Mouse (Mus musculus) heart, embryonic 10.5 days (tissue): ENCODE measurements around the gene Smad3. TPM values are rescaled to one million over a fixed set of nuclear protein-coding genes. Genes with fewer than 3 reads are reported as not detected.

Experiments used
- DNase-seq: peaks from one replicate; pipeline ENCODE4 v3.0.0-alpha.2; 2017; ENCODE audit warnings: low spot score
- H3K27ac ChIP-seq: fragments of 300-500 bp; sonication (generic); 2 replicates; pipeline ENCODE4 v1.5.1; 2016; ENCODE audit warnings: mild to moderate bottlenecking
- H3K27me3 ChIP-seq: fragments of 300-500 bp; sonication (generic); 2 replicates; pipeline ENCODE4 v1.6.1; 2016; ENCODE audit warnings: mild to moderate bottlenecking; ENCODE audit not compliant: poor library complexity, insufficient read depth, severe bottlenecking
- H3K36me3 ChIP-seq: fragments of 300-500 bp; sonication (generic); 2 replicates; pipeline ENCODE4 v1.6.1; 2016; ENCODE audit warnings: mild to moderate bottlenecking, moderate library complexity
- H3K4me1 ChIP-seq: fragments of 300-500 bp; sonication (generic); 2 replicates; pipeline ENCODE4 v1.6.1; 2016; ENCODE audit warnings: mild to moderate bottlenecking
- H3K4me3 ChIP-seq: fragments of 300-500 bp; sonication (generic); 2 replicates; pipeline ENCODE4 v1.5.1; 2016; ENCODE audit warnings: mild to moderate bottlenecking, moderate library complexity
- H3K9me3 ChIP-seq: fragments of 300-500 bp; sonication (generic); 2 replicates; pipeline ENCODE4 v1.6.1; 2016; ENCODE audit warnings: mild to moderate bottlenecking, moderate library complexity
- WGBS: fragments of 180-500 bp; shearing (Covaris S2); methylation state at CpG from one replicate; pipeline ENCODE4 v1.1.7; 2016; 5-methylcytosine and 5-hydroxymethylcytosine counted together
- polyA plus RNA-seq: library from polyadenylated mRNA; unstranded; fragments of >200 nt; fragmentation: Nextera tagmentation; extraction: Ambion mirVana; gene quantifications from 2 replicates; pipeline ENCODE4 v1.2.1, GENCODE M21; 2016

The Smad3 gene
- polyA plus RNA-seq, 1 experiment from 2014 or later, result 20.0 TPM

DNA sequence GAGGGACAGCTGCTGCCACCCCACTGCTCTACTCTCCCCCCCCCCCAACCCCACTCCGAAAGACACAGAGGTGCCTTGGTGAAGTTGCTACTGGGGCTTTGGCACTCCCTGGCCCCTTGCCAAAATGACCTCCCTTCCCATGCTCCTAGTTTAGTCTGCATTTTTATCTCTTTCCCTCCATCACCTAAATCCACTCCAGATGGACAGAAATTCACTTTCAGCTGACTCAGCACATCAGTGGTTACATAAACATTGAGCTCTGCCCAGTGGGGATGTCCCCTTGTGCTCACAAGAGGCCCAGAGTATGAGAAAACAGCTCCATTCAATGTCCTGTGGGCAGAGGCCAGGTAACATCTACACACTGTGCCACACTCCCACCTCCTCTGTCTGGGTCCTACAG lies 102.7 kb downstream of the Smad3 start:
- Histone ChIP-seq H3K36me3 (peaks cover 81% of the 10 kb centered on the region), H3K27me3 (no peaks in the 10 kb centered on the region), H3K9me3 (no peaks in the 10 kb centered on the region), H3K4me1 (peaks cover 52% of the 10 kb centered on the region), H3K4me3 (no peak overlapping the region), H3K27ac (peak overlapping the region; percentile 1; the same call in 1 of the 2 replicates)
- no peak for DNase-seq
- WGBS, result 60% methylated on average over 1 of the region's 1 CpGs

DNA sequence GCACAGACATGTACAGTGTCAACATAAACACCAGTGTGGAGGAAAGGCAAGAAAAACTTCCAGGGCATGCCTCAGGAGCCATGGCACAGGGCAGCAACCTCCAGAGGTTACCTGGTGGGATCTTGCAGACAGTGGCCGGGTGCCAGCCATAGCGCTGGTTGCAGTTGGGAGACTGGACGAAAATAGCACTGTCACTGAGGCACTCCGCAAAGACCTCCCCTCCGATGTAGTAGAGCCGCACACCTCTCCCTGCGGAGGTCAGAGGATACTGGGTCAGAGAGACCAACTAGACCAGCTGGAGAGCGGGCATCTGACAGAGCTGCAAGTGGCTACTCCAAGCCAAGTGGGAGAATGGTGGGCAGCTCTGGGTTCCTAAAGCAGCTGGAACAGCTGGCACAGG lies 103.2 kb downstream of the Smad3 start:
- Histone ChIP-seq H3K4me3 (no peak overlapping the region), H3K9me3 (no peaks in the 10 kb centered on the region), H3K27ac (no peak overlapping the region), H3K36me3 (peaks cover 81% of the 10 kb centered on the region), H3K27me3 (no peaks in the 10 kb centered on the region), H3K4me1 (peaks cover 52% of the 10 kb centered on the region)
- no peak for DNase-seq
- WGBS, result 68% methylated on average over 8 of the region's 8 CpGs

DNA sequence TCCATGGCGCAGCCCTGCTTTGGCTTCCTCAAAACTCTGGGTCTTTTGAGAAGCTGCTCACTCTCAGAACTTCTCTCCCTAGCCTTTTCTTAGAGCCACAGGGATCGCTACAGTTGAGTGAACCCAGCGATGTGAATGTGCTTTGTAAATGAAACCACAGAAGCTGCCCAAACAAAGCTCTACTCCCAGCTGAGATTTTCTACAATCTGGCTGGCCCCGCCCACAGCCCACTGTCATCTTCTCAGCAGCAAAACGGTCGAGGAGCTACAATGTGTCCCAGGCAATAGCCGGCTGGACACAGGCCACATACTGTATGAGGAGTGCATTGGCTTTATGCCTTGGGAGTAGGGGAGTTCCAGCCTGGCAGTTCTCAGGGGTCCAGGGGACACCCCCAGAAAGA lies 104.1 kb downstream of the Smad3 start:
- H3K9me3 ChIP-seq, result no peaks in the 10 kb centered on the region
- no peak overlapping the region for H3K27ac ChIP-seq
- H3K4me3 ChIP-seq, result no peak overlapping the region
- no peaks in the 10 kb centered on the region for H3K27me3 ChIP-seq
- peaks cover 82% of the 10 kb centered on the region for H3K36me3 ChIP-seq
- DNase-seq, result no peak
- H3K4me1 ChIP-seq, result peaks cover 52% of the 10 kb centered on the region
- 59% methylated on average over 7 of the region's 7 CpGs for WGBS

DNA sequence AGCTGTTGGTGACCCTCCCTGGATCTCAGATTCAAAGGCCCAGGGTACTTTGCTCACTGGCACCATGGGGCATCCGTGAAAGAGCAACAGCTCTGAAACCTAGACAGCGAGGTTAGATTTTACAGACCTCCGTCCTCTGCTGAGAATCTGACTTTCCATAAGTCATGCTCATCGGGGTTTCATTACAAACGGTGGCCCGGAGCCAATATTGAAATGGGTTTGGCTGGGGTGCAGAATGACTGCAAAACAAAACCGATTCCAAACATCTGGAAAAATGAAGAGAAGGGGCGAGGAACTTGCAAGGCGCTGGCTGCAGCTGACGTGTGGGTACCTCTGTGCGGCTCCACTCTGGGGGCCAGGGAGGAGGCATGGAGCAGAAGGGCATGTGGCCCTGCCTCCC lies 106.2 kb downstream of the Smad3 start:
- peaks cover 91% of the 10 kb centered on the region for H3K36me3 ChIP-seq
- DNase-seq, result no peak
- WGBS, result 92% methylated on average over 11 of the region's 11 CpGs

DNA sequence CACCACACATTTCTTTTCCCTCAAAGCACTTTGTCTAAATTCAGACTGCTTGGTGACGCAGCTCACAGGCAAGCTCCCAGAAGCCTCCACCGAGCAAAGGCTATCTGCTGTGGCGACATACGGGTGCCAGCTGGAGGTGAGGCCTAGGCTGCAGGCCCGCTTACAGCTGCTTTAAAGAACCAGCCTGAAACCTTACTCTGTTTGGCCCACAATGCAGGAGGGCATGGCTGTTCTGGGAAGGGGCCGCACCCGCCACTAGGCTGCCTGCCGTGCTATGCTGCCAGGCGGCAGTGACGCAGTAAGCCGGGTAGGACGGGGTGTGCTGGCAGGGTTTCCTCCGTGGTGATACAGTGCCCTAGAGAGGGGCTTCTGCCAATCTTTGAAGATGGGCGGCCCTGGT lies 106.9 kb downstream of the Smad3 start:
- H3K9me3 ChIP-seq, result no peaks in the 10 kb centered on the region
- DNase-seq, result no peak
- H3K27me3 ChIP-seq, result no peaks in the 10 kb centered on the region
- 89% methylated on average over 14 of the region's 14 CpGs for WGBS
- H3K4me1 ChIP-seq, result peaks cover 30% of the 10 kb centered on the region
- H3K36me3 ChIP-seq, result peaks cover 95% of the 10 kb centered on the region
- no peak overlapping the region for H3K4me3 ChIP-seq
- H3K27ac ChIP-seq, result no peak overlapping the region

More for the DNA sequence above, 106.2 kb downstream of the Smad3 start:
- Histone ChIP-seq H3K4me1 (peaks cover 37% of the 10 kb centered on the region), H3K27ac (no peak overlapping the region), H3K4me3 (no peak overlapping the region), H3K27me3 (no peaks in the 10 kb centered on the region), H3K9me3 (no peaks in the 10 kb centered on the region)

DNA sequence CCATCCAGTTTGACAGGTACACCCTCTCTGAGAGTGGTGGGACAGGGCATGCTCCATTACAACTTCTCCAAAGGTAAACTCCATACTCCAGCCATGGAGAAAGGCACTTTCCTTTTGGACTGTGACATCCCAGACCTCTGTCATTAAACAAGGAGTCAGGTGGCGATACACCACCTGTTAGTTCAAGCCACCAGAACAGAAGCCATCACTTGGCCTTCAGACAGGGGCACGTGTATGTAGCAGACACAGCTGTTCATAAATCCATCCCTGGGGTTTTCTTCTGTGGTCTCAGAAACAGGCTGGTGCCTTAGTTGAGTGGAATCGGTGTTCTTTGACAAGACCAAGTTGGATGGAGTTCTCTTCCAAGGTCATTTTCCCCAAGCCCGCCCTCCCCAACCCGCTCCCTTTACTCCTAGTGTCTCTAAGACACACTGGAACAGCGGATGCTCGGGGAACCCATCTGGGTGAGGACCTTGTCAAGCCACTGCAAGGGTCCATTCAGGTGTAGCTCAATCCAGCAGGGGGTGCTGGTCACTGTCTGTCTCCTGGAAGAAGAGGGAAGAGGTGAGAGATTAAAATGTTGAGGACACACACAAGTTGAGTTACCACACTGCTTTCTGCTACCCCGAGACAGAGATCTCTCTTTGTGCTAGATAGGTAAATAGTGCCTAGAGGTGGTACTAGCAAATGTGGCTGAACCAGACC lies 107.8 kb downstream of the Smad3 start:
- no peak overlapping the region for H3K4me3 ChIP-seq
- no peak for DNase-seq
- WGBS, result 83% methylated on average over 8 of the region's 8 CpGs
- H3K36me3 ChIP-seq, result peaks cover 94% of the 10 kb centered on the region
- no peak overlapping the region for H3K27ac ChIP-seq
- H3K9me3 ChIP-seq, result no peaks in the 10 kb centered on the region
- peaks cover 25% of the 10 kb centered on the region for H3K4me1 ChIP-seq
- no peaks in the 10 kb centered on the region for H3K27me3 ChIP-seq

DNA sequence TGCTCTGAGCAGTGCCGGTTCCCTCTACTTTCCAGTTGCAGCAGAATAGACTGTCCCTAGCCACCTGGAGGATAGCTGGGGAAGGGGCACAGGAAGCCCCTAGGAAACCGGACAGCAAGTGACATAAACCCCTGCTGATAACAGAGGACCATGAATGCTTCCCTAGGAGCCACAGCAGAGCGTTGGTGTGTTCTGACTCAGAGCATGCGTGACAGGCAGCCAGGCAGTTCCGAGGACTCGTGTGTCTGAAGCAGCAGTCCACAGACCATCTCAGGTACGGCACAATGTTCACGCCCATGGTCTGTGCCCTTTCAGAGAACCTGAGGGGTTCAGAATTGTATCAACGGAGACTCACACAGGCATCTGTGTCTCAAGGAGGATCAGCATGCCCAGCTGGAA lies 109.3 kb downstream of the Smad3 start:
- Histone ChIP-seq H3K27me3 (no peaks in the 10 kb centered on the region), H3K4me1 (peaks cover 14% of the 10 kb centered on the region), H3K4me3 (no peak overlapping the region), H3K36me3 (peaks cover 89% of the 10 kb centered on the region), H3K27ac (no peak overlapping the region), H3K9me3 (no peaks in the 10 kb centered on the region)
- WGBS, result 78% methylated on average over 9 of the region's 9 CpGs
- no peak for DNase-seq

DNA sequence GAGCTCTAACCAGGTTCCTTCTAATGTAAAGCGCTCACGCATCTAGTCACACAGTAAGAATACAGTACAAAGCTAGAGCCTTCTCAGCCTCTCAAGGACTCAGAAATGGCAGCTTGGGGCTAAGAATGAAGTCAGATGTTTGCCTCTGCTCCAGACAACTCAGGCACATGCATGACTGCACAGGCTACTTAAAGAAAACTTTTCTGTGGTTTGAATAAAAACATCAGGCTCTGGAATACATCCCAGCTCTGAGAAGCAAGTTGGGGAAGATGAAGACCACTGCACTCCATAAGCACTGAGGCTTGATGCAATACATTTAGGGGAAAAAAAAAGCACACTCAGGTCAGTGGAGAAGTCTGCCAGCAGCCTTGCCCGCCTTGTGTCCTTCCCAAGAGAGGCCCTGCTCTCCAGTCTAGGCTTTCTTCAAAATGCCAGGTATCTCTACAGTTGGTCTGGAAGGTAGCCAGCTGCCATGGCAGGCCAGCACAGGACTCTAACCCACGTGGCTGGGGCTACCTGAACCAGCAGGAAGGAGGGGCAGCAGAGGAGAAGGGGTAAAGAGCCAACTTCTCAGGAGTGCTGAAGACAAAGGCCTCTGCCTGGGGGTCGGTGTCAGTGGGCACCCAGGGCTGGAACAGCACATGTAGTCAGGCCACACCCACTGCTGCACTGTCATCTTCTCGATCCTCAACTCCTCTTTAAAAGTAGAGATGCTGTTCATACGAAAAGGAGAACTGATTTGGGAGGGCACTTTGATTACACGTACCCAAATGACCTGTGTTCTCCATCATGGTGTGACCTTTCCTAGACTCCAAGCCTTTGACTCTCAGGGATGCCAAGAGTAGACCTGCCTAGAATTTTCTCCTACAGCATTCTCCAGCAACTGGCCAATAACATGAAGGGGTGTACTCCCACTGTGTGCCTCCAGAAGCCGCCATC lies 109.9 kb downstream of the Smad3 start:
- no peak overlapping the region for H3K4me3 ChIP-seq
- H3K27ac ChIP-seq, result no peak overlapping the region
- H3K27me3 ChIP-seq, result no peaks in the 10 kb centered on the region
- H3K4me1 ChIP-seq, result peaks cover 11% of the 10 kb centered on the region
- no peak for DNase-seq
- H3K9me3 ChIP-seq, result no peaks in the 10 kb centered on the region
- 85% methylated on average over 9 of the region's 9 CpGs for WGBS
- peaks cover 90% of the 10 kb centered on the region for H3K36me3 ChIP-seq

DNA sequence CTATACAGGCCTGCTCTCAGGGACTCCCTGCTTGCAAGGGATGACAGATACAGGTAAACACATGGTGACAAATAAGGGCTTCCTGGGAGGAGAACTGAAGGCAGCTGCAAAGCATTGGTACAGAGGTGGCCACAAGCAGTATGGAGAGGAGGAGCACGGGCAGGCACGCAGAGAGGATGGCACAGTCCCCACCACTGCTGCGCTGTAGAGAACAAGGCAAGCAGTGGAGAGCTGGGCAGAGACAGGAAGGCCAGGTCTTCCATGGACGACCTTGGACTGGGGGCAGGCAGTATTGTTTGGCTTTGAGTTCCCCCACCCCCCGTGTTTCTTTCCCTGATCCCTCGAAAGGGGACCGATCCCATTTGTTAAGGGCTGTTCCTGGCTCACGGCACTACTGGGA lies 112.7 kb downstream of the Smad3 start:
- Histone ChIP-seq H3K4me1 (peaks cover 6% of the 10 kb centered on the region), H3K9me3 (no peaks in the 10 kb centered on the region), H3K4me3 (no peak overlapping the region), H3K27ac (no peak overlapping the region), H3K27me3 (no peaks in the 10 kb centered on the region), H3K36me3 (peaks cover 80% of the 10 kb centered on the region)
- WGBS, result 79% methylated on average over 8 of the region's 8 CpGs
- no peak for DNase-seq

DNA sequence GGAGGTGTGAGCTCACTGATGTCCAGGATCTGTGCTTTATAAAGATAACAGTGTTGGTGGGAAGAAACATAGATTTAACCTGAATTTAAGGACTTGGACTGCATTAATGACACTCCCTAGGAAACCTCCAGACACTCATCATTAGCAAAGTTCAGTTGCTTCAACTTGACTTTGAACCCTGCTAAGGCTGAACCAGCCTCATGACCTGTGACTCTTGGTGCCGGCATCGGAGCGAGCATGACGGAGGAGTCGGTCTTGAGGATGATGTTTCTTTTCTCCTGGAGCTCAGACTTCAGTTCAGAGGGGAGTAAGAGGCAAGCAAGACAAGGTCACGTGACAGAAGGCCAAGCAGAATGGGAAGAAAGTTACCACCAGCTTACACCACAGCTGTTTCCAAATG lies 113.8 kb downstream of the Smad3 start:
- Histone ChIP-seq H3K27me3 (no peaks in the 10 kb centered on the region), H3K4me3 (no peak overlapping the region), H3K36me3 (peaks cover 77% of the 10 kb centered on the region), H3K4me1 (peaks cover 6% of the 10 kb centered on the region), H3K27ac (no peak overlapping the region), H3K9me3 (no peaks in the 10 kb centered on the region)
- 93% methylated on average over 6 of the region's 6 CpGs for WGBS
- no peak for DNase-seq

DNA sequence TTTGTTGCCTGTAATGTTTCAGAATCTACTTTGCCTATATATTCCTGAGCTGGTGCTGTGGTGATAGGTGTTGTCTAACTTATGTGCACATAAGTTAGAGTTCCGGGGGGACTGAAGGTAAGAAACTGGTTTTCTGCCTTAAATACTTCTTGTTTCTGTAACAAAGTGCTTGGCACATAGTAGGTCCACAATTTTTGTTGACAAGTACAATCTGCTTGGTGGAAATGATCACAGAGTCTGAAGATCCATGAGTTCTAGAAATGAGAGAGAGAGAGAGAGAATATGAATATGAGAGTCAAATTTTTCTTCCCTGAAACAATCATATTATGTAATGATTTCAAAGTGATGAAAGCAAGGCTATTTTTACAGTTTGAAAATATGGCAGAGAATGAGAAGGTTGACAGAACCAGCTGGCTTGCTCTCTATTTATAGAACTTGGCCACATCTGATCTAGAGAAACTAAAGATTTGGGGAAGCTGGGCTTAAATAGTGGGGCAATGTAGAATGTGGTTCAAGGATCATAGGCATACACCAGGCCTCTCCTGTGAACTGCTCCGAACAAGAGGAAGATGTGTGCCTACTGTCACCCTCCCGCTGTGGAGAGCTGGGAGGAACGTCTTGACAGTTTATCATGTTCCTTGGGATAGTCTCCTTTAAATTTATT lies 115.7 kb downstream of the Smad3 start:
- WGBS, result 92% methylated on average over 4 of the region's 4 CpGs
- Histone ChIP-seq H3K27ac (no peak overlapping the region; the same call in 1 of the 2 replicates), H3K27me3 (no peaks in the 10 kb centered on the region), H3K9me3 (no peaks in the 10 kb centered on the region), H3K4me1 (peaks cover 10% of the 10 kb centered on the region), H3K4me3 (no peak overlapping the region), H3K36me3 (peaks cover 69% of the 10 kb centered on the region)
- no peak for DNase-seq

DNA sequence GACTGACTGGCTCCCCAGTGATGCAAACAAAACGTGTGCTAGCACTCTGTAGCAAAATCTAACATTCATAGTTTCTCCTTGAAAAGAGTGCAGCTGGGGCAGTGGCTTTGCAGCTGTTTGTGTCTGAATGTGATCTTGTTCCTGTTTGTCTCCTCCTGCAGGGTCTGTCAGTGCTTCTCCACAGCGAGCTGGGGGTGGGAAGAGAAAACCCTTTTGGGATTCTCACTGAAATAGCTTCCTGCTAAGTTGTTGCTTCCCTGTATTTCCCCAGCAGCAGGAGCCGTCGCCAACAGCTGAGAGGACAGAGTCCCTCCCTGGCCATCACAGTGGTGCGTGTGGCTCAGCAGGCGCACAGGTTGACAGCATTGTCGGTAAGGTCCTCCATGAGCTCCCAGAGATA lies 121.7 kb downstream of the Smad3 start:
- Histone ChIP-seq H3K4me1 (0 out of 2 replicates have a peak, but pooled peaks cover 3% of the 10 kb centered on the region), H3K27ac (no peak overlapping the region), H3K9me3 (no peaks in the 10 kb centered on the region), H3K4me3 (no peak overlapping the region), H3K27me3 (no peaks in the 10 kb centered on the region), H3K36me3 (peaks cover 46% of the 10 kb centered on the region)
- no peak for DNase-seq
- WGBS, result 66% methylated on average over 7 of the region's 7 CpGs

DNA sequence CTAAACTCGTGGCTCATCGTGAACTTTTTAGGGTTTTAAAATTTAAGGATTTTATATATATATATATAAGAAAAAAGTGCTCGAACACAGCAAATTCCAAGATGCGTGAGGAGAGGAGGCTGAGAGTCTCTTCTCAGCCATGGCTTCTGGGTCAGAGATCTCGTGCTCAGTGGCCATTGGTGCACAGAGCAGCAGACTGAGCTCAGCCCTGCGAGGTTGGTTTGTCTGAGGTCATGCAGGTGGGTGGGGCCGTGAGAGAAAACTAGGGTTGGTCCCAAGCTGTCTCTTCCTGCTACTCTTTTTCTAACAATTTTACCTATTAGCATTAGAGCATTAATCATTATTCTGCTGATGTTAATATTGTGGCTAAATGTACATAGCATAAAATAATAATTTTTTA lies 124.5 kb downstream of the Smad3 start:
- DNase-seq, result no peak
- peaks cover 48% of the 10 kb centered on the region for H3K36me3 ChIP-seq
- WGBS, result 87% methylated on average over 7 of the region's 7 CpGs
- no peak overlapping the region for H3K27ac ChIP-seq
- no peaks in the 10 kb centered on the region for H3K27me3 ChIP-seq
- no peaks in the 10 kb centered on the region for H3K4me1 ChIP-seq
- H3K4me3 ChIP-seq, result no peak overlapping the region
- no peaks in the 10 kb centered on the region for H3K9me3 ChIP-seq
